Mouse (Mus musculus): ENCODE data around the gene Twnk. TPM values are rescaled to one million over a fixed set of nuclear protein-coding genes. Genes with fewer than 3 reads are reported as not detected.

Twnk gene
- polyA plus RNA-seq (2014; fragmentation: Nextera tagmentation; extraction: Ambion mirVana), result 16.0 and 16.5 TPM in 2 replicates

- H3K4me3 ChIP-seq (ENCODE audit: low read depth, low read length), result peak within 1 kb of the TSS; percentile 98
- H3K9me3 ChIP-seq (ENCODE audit: control insufficient read depth, low read length), result no peaks in the 10 kb centered on the region
- H3K4me2 ChIP-seq (ENCODE audit: low read depth), result peak within 1 kb of the TSS; percentile 95
- no peaks in the 10 kb centered on the region for H3K27me3 ChIP-seq (ENCODE audit: control insufficient read depth, insufficient read depth, low read length)
- ATAC-seq (ENCODE audit: insufficient read depth, low FRiP score, low TSS enrichment) (no peak), DNase-seq (ENCODE audit: low spot score) (peak; percentile 47)
- H3K27ac ChIP-seq (ENCODE audit: low read depth, low read length), result peak within 1 kb of the TSS; percentile 49; the same call in 1 of the 2 replicates
- H3K4me1 ChIP-seq (ENCODE audit: control insufficient read depth, insufficient read depth, low read length), result peaks cover 3% of the 10 kb centered on the region; the same call in 1 of the 2 replicates
- peak within 1 kb of the TSS; percentile 85 for H3K9ac ChIP-seq (ENCODE audit: low read length)
- 0 out of 2 replicates have a peak, but pooled peaks cover 2% of the 10 kb centered on the region for H3K36me3 ChIP-seq (ENCODE audit: control insufficient read depth, insufficient read depth, low read length)
- 13% methylated on average over 16 of the region's 16 CpGs for WGBS
Measured at GRCm38 (mm10) chr19:45005444-45005843, at the start of gene Twnk. Twnk (plus strand) TSS chr19:45005663.

- Histone ChIP-seq H3K36me3 (ENCODE audit: control insufficient read depth, insufficient read depth, low read length) (peaks cover 27% of the 10 kb centered on the region), H3K9me3 (ENCODE audit: control insufficient read depth, low read length) (no peaks in the 10 kb centered on the region), H3K9ac (ENCODE audit: low read length) (no peak overlapping the region), H3K4me1 (ENCODE audit: control insufficient read depth, insufficient read depth, low read length) (no peaks in the 10 kb centered on the region), H3K4me3 (ENCODE audit: low read depth, low read length) (no peak overlapping the region), H3K4me2 (ENCODE audit: low read depth) (no peak overlapping the region), H3K27me3 (ENCODE audit: control insufficient read depth, insufficient read depth, low read length) (no peaks in the 10 kb centered on the region), H3K27ac (ENCODE audit: low read depth, low read length) (no peak overlapping the region)
- no peak for DNase-seq (ENCODE audit: low spot score)
- WGBS, result 95% methylated on average over 2 of the region's 2 CpGs
- ATAC-seq (ENCODE audit: insufficient read depth, low FRiP score, low TSS enrichment), result no peak
Measured at GRCm38 (mm10) chr19:44959633-44960032, 45.8 kb upstream of the Twnk start.

GRCm38 (mm10) chr19:44965978-44966377 lies 39.5 kb upstream of the Twnk start:
- Histone ChIP-seq H3K4me2 (ENCODE audit: low read depth) (no peak overlapping the region), H3K27ac (ENCODE audit: low read depth, low read length) (no peak overlapping the region), H3K4me3 (ENCODE audit: low read depth, low read length) (no peak overlapping the region), H3K36me3 (ENCODE audit: control insufficient read depth, insufficient read depth, low read length) (peaks cover 18% of the 10 kb centered on the region; the same call in 1 of the 2 replicates), H3K27me3 (ENCODE audit: control insufficient read depth, insufficient read depth, low read length) (no peaks in the 10 kb centered on the region), H3K4me1 (ENCODE audit: control insufficient read depth, insufficient read depth, low read length) (no peaks in the 10 kb centered on the region), H3K9me3 (ENCODE audit: control insufficient read depth, low read length) (no peaks in the 10 kb centered on the region), H3K9ac (ENCODE audit: low read length) (no peak overlapping the region)
- WGBS, result 98% methylated on average over 1 of the region's 1 CpGs
- DNase-seq (ENCODE audit: low spot score) (no peak), ATAC-seq (ENCODE audit: insufficient read depth, low FRiP score, low TSS enrichment) (no peak)

GRCm38 (mm10) chr19:44968329-44968728 lies 37.1 kb upstream of the Twnk start:
- no peak overlapping the region for H3K4me2 ChIP-seq (ENCODE audit: low read depth)
- DNase-seq (ENCODE audit: low spot score) (no peak), ATAC-seq (ENCODE audit: insufficient read depth, low FRiP score, low TSS enrichment) (no peak)
- H3K9me3 ChIP-seq (ENCODE audit: control insufficient read depth, low read length), result no peaks in the 10 kb centered on the region
- H3K4me1 ChIP-seq (ENCODE audit: control insufficient read depth, insufficient read depth, low read length), result no peaks in the 10 kb centered on the region
- H3K27ac ChIP-seq (ENCODE audit: low read depth, low read length), result no peak overlapping the region
- no peak overlapping the region for H3K9ac ChIP-seq (ENCODE audit: low read length)
- no peaks in the 10 kb centered on the region for H3K27me3 ChIP-seq (ENCODE audit: control insufficient read depth, insufficient read depth, low read length)
- peaks cover 18% of the 10 kb centered on the region for H3K36me3 ChIP-seq (ENCODE audit: control insufficient read depth, insufficient read depth, low read length)
- 86% methylated on average over 3 of the region's 3 CpGs for WGBS
- no peak overlapping the region for H3K4me3 ChIP-seq (ENCODE audit: low read depth, low read length)

- WGBS, result 87% methylated on average over 6 of the region's 6 CpGs
- H3K36me3 ChIP-seq (ENCODE audit: control insufficient read depth, insufficient read depth, low read length), result peaks cover 22% of the 10 kb centered on the region
- ATAC-seq (ENCODE audit: insufficient read depth, low FRiP score, low TSS enrichment), result no peak
Measured at GRCm38 (mm10) chr19:44976636-44977035, 28.8 kb upstream of the Twnk start.

GRCm38 (mm10) chr19:44977148-44977547 lies 28.3 kb upstream of the Twnk start:
- peaks cover 22% of the 10 kb centered on the region for H3K36me3 ChIP-seq (ENCODE audit: control insufficient read depth, insufficient read depth, low read length)
- no peak overlapping the region for H3K4me2 ChIP-seq (ENCODE audit: low read depth)
- H3K9ac ChIP-seq (ENCODE audit: low read length), result no peak overlapping the region
- H3K27me3 ChIP-seq (ENCODE audit: control insufficient read depth, insufficient read depth, low read length), result no peaks in the 10 kb centered on the region
- no peak overlapping the region for H3K4me3 ChIP-seq (ENCODE audit: low read depth, low read length)
- H3K9me3 ChIP-seq (ENCODE audit: control insufficient read depth, low read length), result no peaks in the 10 kb centered on the region
- DNase-seq (ENCODE audit: low spot score), result no peak
- H3K27ac ChIP-seq (ENCODE audit: low read depth, low read length), result no peak overlapping the region
- ATAC-seq (ENCODE audit: insufficient read depth, low FRiP score, low TSS enrichment), result no peak
- WGBS, result 96% methylated on average over 6 of the region's 6 CpGs
- H3K4me1 ChIP-seq (ENCODE audit: control insufficient read depth, insufficient read depth, low read length), result no peaks in the 10 kb centered on the region

More at GRCm38 (mm10) chr19:44976636-44977035, 28.8 kb upstream of the Twnk start:
- Histone ChIP-seq H3K27me3 (ENCODE audit: control insufficient read depth, insufficient read depth, low read length) (no peaks in the 10 kb centered on the region), H3K4me2 (ENCODE audit: low read depth) (no peak overlapping the region), H3K4me1 (ENCODE audit: control insufficient read depth, insufficient read depth, low read length) (no peaks in the 10 kb centered on the region), H3K9ac (ENCODE audit: low read length) (no peak overlapping the region), H3K27ac (ENCODE audit: low read depth, low read length) (no peak overlapping the region), H3K9me3 (ENCODE audit: control insufficient read depth, low read length) (no peaks in the 10 kb centered on the region), H3K4me3 (ENCODE audit: low read depth, low read length) (no peak overlapping the region)
- DNase-seq (ENCODE audit: low spot score), result no peak

GRCm38 (mm10) chr19:44980787-44981186 lies 24.7 kb upstream of the Twnk start:
- H3K4me1 ChIP-seq (ENCODE audit: control insufficient read depth, insufficient read depth, low read length), result no peaks in the 10 kb centered on the region
- no peak overlapping the region for H3K4me3 ChIP-seq (ENCODE audit: low read depth, low read length)
- WGBS, result 73% methylated on average over 2 of the region's 2 CpGs
- H3K9ac ChIP-seq (ENCODE audit: low read length), result no peak overlapping the region
- H3K36me3 ChIP-seq (ENCODE audit: control insufficient read depth, insufficient read depth, low read length), result peaks cover 8% of the 10 kb centered on the region
- no peaks in the 10 kb centered on the region for H3K9me3 ChIP-seq (ENCODE audit: control insufficient read depth, low read length)
- no peaks in the 10 kb centered on the region for H3K27me3 ChIP-seq (ENCODE audit: control insufficient read depth, insufficient read depth, low read length)
- H3K27ac ChIP-seq (ENCODE audit: low read depth, low read length), result no peak overlapping the region
- DNase-seq (ENCODE audit: low spot score) (no peak), ATAC-seq (ENCODE audit: insufficient read depth, low FRiP score, low TSS enrichment) (no peak)
- no peak overlapping the region for H3K4me2 ChIP-seq (ENCODE audit: low read depth)

- H3K4me2 ChIP-seq (ENCODE audit: low read depth), result no peak overlapping the region
- H3K9ac ChIP-seq (ENCODE audit: low read length), result no peak overlapping the region
Measured at GRCm38 (mm10) chr19:44982477-44983115, 22.9 kb upstream of the Twnk start.

GRCm38 (mm10) chr19:44983366-44983765 lies 22.1 kb upstream of the Twnk start:
- ATAC-seq (ENCODE audit: insufficient read depth, low FRiP score, low TSS enrichment) (no peak), DNase-seq (ENCODE audit: low spot score) (no peak)
- peaks cover 3% of the 10 kb centered on the region; the same call in 1 of the 2 replicates for H3K36me3 ChIP-seq (ENCODE audit: control insufficient read depth, insufficient read depth, low read length)
- H3K4me1 ChIP-seq (ENCODE audit: control insufficient read depth, insufficient read depth, low read length), result no peaks in the 10 kb centered on the region
- H3K27ac ChIP-seq (ENCODE audit: low read depth, low read length), result no peak overlapping the region
- H3K9me3 ChIP-seq (ENCODE audit: control insufficient read depth, low read length), result no peaks in the 10 kb centered on the region
- no peaks in the 10 kb centered on the region for H3K27me3 ChIP-seq (ENCODE audit: control insufficient read depth, insufficient read depth, low read length)
- H3K9ac ChIP-seq (ENCODE audit: low read length), result no peak overlapping the region
- no peak overlapping the region for H3K4me3 ChIP-seq (ENCODE audit: low read depth, low read length)
- H3K4me2 ChIP-seq (ENCODE audit: low read depth), result no peak overlapping the region
- WGBS, result 93% methylated on average over 6 of the region's 6 CpGs

More at GRCm38 (mm10) chr19:44982477-44983115, 22.9 kb upstream of the Twnk start:
- H3K27ac ChIP-seq (ENCODE audit: low read depth, low read length), result no peak overlapping the region
- H3K9me3 ChIP-seq (ENCODE audit: control insufficient read depth, low read length), result no peaks in the 10 kb centered on the region
- ATAC-seq (ENCODE audit: insufficient read depth, low FRiP score, low TSS enrichment) (no peak), DNase-seq (ENCODE audit: low spot score) (no peak)
- H3K4me3 ChIP-seq (ENCODE audit: low read depth, low read length), result no peak overlapping the region
- H3K36me3 ChIP-seq (ENCODE audit: control insufficient read depth, insufficient read depth, low read length), result peaks cover 4% of the 10 kb centered on the region; the same call in 1 of the 2 replicates
- no peaks in the 10 kb centered on the region for H3K4me1 ChIP-seq (ENCODE audit: control insufficient read depth, insufficient read depth, low read length)
- WGBS, result 85% methylated on average over 7 of the region's 7 CpGs
- no peaks in the 10 kb centered on the region for H3K27me3 ChIP-seq (ENCODE audit: control insufficient read depth, insufficient read depth, low read length)

Measured in neural tube, embryonic 11.5 days (tissue).